Mouse (Mus musculus) embryo, embryonic 10.5 days (tissue): ENCODE data around the gene 4930402H24Rik.

Experiments used
- DNase-seq: peaks from one replicate; pipeline ENCODE4 v3.0.0-alpha.2; 2015; ENCODE audit warnings: low spot score

The 4930402H24Rik gene

DNA sequence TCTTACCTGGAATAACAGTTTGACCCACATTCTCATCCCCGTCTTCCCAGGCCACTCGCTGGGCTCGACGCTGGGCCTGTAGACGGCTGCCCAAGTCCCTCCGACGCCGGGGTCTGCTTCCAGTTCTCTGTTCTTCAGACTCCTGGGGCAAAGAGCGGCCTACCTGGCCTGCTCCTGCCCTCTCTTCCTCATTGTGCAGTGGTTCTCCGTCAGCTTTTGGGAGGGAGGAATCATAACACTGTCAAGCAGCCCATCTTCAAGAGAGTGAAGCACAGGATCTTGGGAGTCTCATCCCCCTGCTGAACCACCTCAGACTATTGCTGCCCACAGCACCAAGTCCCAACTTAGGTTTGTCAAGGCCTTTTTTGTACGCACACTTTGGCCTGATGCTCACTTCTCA is 242.9 kb downstream of the 4930402H24Rik start:
- no peak for DNase-seq

- DNase-seq: no peak
Observed at GRCm38 (mm10) chr2:130658530-130658929, 247.7 kb downstream of the 4930402H24Rik start.

DNA sequence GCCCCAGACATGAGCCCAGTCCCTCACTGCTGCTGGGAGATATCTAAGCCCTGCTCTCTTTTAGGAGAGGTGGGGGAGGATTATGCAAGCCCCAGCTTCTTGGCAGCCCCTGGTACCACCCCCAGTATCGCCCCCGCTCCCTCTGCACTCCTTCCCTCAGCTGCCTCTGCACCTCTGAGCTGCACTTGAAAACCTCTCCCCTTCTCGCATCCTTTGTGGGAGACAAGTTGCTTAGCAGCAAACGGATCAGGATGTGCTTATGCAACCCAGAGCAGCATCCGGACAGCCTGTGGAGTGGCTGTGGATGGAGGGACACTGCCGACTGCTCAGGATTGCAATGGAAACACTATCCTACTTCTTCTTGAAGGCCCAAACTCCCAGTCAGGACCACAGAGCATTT is 248.7 kb downstream of the 4930402H24Rik start:
- no peak for DNase-seq

DNA sequence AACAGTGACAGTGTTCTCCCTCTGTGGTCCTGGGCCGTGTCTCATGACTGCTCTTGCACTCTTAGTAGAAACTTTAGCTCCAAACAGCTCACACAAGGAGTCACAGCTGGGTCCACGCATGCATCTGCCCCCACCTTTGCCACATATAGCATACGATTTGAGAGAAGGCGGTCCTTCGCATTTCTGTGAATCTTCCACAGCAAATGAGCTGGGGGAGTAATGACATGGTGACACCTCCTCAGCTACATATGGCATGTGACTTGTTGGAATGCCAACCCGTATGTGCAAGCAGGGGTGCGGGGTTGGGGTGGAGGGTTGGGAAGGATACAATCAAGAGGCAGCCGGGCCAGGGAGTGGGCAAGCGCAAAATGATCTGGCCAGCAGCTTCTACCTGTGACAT is 249.7 kb downstream of the 4930402H24Rik start:
- no peak for DNase-seq
